Mouse (Mus musculus): Measurements from ENCODE around the gene Kcnh4.

- TF ChIP-seq CTCF (IDR thresholded peaks at IDR 0.05; ENCODE audit: extremely low read depth, insufficient read depth, insufficient read length, insufficient replicate concordance) (0 out of 2 replicates have a peak, but pooled peaks have one; percentile 5), POLR2A (IDR thresholded peaks at IDR 0.05; ENCODE audit: low read depth, low read length) (no peak)
Measured at GRCm38 (mm10) chr11:100759611-100760233, at the start of gene Kcnh4.

All from spleen, adult 2 months (tissue).